Mouse (Mus musculus): ENCODE measurements around the gene Slc13a1.
"Not testable (repeated sequence)": the region's sequence is repeated elsewhere in the genome, so short reads cannot be mapped to it uniquely, and the experiment has no call there.

Slc13a1 gene

DNA sequence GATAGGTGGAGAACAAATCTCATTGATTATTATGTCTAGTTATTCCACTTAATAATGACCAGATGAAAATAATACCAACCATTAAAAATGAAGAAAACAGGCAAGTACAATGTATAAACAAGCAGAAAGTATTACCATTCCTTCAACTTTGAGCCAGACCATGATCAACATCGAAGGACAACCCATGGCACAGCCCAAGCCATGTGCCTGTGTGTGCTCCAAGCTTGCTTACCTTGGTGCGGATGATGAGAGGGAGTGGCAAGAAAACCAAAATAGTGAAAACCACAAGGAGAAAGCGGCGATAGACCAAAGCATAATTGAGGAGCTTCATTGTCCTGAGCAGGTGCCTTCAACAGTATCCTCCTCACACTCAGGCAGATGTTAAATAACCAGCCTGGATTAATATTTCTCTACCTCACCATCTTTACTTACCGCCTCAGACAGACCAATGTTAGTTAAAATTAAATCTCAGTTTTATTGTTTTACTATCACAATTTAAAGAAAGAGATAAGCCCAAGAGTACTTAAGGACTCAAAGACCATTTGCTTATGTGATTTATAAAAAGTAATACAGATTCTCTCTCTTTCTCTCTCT, at the start of gene Slc13a1:
Gene Slc13a1, minus strand, starts transcription at position 359 of the 594 bp plus-strand sequence.
- DNase-seq (ENCODE audit: low read depth, low spot score), result no peak

- DNase-seq (ENCODE audit: low read depth, low spot score), result no peak
Observed at GRCm38 (mm10) chr6:24207866-24208265, 40.0 kb upstream of the Slc13a1 start.

- no peak for DNase-seq (ENCODE audit: low read depth, low spot score)
Observed at GRCm38 (mm10) chr6:24202226-24202625, 34.3 kb upstream of the Slc13a1 start.

DNA sequence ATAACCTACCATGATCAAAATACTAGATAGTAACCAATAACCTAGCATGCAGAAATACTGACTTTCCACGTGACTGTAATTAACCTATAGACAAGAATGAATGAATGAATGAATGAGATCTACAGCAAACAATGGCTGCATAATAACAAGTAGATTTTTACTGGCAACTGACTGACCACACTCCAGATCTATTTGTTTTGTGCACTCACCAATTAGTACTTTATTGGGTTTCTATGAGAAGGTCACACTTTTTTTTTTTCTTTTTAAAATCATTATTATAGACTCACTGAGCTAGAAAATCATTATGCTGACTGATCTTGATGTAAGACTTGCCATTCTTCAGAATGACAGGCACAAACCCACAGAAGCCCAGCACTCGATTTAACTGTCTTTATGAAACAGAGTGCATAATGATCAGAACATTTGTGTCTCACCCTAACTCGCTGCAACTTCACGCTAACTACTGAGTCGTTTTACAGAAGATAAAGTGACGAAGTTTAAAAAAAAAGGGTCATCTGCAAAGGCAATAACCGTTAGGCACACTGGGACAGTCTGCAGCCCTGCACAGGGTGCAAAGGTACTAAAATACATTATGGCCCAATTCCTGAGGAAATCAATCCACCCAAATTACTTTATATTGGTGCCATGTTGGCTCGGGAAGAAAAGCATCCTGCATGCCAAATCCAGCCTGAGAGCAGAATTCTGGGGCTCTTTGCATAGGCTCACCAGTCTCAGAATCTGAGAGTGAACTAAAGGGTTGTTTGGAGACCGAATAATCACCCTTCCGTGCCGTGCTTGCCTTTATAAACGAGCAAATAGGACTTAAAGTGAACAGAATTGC, 33.0 kb upstream of the Slc13a1 start:
- no peak for DNase-seq (ENCODE audit: low read depth, low spot score)

DNA sequence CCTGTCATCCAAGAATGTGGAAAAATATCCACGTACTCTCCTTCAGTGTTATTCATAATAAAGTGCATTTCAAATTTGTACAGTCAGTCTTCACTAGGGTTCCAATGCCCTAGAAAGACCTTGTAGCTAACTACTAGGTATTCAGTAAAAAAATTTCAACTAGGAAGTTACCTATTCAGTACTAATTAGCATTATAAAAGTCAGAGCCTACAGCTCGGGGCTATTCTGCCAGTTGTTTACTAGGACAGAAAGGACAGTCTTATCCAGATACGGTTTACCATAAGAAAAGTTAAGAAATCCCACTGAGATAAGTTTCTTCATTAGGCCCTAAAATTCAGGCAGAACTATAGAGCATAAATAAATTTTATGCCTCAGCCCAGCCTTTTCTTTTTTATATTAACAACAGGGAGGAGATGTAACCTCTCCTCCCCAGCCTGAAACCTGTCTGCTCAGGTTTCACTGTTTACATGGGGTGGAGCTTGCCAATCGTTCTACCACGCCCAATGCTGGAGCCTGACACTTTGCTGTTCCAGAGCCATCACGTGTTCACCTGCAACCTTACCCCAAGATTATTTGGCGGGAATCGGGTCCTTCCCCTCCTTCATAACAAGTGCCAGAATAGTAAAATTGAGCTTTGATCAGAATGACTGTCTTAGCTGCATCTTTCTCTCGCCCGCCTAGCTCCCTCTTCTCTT, 29.8 kb upstream of the Slc13a1 start:
- DNase-seq (ENCODE audit: low read depth, low spot score), result not testable (repeated sequence)

DNA sequence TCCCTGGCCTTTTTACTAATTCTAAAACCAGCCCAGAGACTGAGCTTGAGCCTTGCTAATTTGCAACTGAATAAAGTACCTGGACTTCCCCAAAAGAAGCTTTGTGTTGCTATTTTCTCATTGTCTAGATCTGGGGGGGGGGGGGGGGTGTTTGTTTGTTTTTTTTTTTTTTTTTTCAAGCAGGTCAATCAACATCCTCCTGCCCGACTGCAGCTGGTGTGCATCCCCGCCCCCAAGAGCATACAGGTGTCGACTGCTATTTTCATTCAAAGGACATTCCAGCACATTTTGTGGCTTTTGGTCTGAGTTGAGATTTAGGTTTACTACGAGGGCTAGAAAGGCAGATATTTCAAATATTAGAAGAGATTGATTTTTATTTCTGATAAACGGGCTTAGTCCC, 28.5 kb upstream of the Slc13a1 start:
- not testable (repeated sequence) for DNase-seq (ENCODE audit: low read depth, low spot score)

DNA sequence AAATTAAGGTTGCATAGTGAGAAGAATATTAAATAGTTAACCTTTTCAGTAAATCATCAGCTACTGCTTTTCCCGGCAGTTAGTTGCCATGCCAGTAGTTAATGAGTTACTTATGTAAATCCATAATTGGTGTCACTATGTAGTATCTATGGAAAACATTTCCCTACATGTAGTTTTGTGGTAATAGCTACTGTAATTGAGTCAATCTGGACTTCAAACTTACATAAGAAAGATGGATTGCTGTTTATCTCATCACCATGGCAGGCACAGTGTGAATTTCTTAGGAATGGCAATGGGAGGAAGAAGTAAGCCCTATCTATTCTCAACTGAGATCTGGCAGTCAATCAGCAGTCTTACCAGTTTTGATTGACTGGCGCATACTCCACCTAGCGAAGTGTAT, 15.5 kb upstream of the Slc13a1 start:
- DNase-seq (ENCODE audit: low read depth, low spot score), result no peak

DNA sequence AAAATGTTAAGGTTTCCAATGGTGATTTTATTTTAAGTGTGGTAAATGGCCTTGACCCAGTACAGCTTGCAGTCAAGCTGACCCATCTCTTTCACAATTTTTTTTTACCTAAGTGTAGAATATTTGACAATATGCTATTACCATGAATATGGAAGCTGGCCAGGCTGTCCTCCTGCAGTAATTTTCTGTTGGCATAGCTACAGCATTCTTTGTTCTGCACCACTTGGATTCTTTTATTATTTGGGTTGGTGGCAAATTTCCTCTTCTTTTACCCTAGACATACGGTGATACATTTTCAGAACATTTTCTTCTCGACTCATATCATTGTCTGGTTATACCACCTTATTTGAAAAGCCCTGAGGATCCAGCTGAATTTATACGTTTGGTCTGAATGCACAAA, 7.5 kb upstream of the Slc13a1 start:
- no peak for DNase-seq (ENCODE audit: low read depth, low spot score)

GRCm38 (mm10) chr6:24173951-24174350, 6.1 kb upstream of the Slc13a1 start:
- DNase-seq (ENCODE audit: low read depth, low spot score), result no peak

DNA sequence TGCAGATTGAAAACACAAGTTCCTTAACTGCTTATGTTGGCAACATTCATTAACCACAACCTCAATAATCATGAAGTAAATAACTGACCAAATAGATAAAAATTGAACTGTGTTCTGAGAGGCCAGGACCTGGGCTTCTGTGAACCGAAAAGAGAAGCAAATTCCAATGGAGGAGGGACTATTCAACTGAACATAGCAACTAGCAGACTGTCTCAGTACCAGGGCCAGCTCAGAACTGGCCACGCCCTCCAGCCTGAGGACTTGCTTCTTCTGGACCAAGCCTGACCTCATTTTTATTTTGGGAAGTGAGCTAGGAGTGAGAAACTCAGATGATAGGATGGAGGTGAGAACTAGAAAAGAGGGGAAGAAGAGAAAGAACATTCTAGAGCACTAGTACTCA, 4.8 kb upstream of the Slc13a1 start:
- no peak for DNase-seq (ENCODE audit: low read depth, low spot score)

- DNase-seq (ENCODE audit: low read depth, low spot score), result no peak
Observed at GRCm38 (mm10) chr6:24166772-24167171, 1.1 kb downstream of the Slc13a1 start.

DNA sequence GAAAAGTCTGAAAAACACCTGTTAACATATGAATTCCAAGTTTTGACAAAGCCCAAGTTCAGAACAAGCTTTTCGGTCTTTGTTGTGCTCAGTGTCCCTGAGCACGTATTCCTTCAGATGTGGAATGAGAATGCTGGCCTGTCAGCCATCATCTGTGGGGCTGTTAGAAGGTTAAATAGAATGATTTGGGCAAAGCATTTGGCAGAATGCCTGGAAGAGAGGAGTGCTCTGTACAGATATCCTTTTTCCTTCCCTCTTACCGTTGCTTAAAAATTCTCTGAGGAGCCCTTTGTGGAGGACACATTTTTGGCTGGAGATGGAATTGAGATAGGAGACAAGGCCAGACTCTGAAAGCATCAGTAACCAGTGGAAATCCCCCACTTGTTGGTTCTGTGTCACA, 2.6 kb downstream of the Slc13a1 start:
- no peak for DNase-seq (ENCODE audit: low read depth, low spot score)

DNA sequence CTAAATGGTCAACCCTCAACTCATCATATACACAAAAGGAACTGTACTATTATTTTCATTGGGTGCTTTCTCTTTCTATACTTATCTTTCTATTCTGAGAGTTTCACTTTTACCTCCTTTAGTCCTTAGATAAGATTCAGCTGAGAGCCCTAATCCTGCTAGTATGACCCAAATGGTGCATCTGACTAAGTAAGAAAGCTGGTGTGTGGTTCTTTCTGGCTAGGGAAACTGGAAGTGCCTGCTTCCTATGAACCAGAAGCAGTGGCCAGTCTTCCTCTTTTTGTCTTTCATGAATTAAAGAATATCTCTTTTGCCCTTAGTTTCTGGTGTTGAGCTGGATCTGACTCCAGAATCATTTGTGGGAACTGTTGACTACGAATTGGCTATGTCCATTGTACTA, 8.1 kb downstream of the Slc13a1 start:
- no peak for DNase-seq (ENCODE audit: low read depth, low spot score)

DNA sequence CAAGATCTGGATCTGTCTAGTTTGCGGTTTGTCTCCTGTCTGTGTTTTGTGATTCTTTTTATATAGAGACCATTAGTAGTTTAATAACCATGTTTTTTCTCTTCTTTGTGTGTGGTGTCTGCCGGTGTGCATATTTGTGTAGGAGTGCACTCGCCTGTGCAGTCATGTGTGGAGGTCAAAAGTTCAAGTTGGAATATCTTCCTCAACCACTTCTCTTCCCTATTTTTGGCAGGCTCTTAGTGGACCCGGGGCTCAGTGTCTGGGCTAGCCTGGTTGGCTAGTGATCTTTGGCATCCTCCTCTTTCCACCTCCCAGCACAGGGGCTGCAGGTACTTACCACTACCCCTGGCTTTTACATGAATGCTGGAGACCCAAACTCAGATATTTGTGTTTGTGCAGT, 13.0 kb downstream of the Slc13a1 start:
- no peak for DNase-seq (ENCODE audit: low read depth, low spot score)

DNA sequence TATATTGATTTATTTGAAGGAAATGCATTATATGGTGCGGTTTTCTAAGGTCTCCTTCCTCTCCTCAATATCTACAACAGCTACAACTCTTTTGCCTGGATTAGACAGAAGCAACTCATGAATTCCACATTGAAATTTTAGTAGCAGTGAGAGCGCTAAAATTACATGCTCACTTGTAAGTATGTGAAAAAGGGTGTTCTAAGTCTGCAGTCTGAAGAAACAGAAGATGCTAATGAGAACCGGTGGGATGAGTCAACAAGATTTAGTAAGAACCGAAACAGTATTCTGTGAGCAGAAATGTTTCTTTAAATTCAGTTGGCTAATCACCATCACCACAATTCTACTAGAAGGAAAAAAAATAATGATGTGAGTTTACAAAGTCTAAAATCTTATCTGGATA, 34.9 kb downstream of the Slc13a1 start:
- no peak for DNase-seq (ENCODE audit: low read depth, low spot score)

DNA sequence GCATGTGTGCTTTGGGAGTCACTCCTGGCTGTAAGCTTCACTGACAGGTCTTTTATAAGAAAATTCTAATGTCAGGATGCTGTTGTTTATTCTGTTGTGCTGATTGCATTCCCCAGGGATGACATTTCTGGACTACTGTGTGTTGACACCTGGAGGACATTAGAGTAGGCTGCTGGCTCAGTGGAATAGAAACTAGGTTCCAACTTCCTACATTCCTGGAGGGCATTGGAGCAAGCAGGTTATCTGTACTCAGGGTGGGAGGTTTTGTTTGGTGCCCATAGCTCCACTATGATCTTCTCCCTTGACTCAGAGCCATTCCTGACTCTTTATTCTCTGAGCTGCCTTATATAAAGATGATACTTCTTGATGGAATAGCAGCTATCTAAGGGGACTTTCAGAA, 45.3 kb downstream of the Slc13a1 start:
- DNase-seq (ENCODE audit: low read depth, low spot score), result peak; percentile 9

GRCm38 (mm10) chr6:24111614-24112013, 56.3 kb downstream of the Slc13a1 start:
- no peak for DNase-seq (ENCODE audit: low read depth, low spot score)

DNA sequence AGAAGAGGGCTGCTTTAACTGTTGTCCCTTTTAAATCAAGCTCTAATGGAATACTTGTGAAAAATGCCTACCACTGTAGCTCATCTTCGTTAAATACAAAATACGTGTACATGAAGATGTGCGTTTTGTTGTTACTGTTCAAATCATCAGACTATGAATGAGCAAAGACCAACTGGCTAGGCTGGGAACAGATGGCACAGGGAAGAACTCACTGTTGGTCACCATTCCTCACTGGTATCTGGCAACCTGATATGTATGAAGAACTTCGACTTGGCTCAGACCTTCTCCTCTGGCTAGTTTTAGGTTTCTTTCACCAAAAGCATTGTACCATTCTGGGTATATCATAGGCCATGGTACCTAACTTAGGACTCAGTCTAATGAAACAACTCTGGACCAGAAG, 59.4 kb downstream of the Slc13a1 start:
- DNase-seq (ENCODE audit: low read depth, low spot score), result no peak

DNA sequence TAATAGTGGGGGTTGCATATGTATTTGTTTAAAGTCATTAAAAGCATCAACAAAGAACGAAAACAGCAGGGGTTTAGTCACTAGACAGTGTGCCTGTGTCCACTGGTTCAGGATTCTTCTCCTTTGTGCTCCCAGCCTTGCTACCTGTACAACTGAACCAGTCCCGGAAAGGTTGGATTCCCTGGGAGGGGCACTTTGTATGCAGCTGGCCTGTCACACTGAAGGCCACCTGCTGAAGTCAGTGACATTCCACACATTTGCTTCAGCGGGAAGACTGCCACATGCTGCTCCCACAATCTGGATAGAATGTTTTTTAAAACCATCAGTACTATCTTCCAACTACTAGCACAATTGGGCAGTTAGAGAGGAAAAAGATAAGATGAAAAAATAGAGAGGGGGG, 61.7 kb downstream of the Slc13a1 start:
- DNase-seq (ENCODE audit: low read depth, low spot score), result peak; percentile 4

DNA sequence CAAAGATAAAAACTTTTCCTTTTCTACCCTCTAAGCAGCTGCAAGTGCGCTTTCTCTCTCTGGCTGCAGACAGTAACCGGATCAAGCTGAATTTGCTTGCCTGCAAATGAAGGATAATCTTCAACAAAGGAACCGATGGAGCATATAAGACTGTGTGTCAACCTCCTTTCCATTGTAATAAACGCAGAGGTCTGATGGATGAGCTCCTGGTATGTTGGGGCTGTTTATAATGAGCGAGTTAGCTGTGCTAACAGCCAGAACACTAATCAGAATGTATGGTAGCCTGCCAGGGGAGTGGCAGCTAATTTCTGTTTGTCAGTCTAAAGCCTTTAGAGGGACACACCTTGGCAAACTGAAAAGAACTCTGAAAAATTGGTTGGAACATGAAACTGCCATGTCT, 62.2 kb downstream of the Slc13a1 start:
- peak; percentile 48 for DNase-seq (ENCODE audit: low read depth, low spot score)

- no peak for DNase-seq (ENCODE audit: low read depth, low spot score)
Observed at GRCm38 (mm10) chr6:24101281-24101680, 66.6 kb downstream of the Slc13a1 start.

GRCm38 (mm10) chr6:24100705-24101104, 67.2 kb downstream of the Slc13a1 start:
- peak; percentile 11 for DNase-seq (ENCODE audit: low read depth, low spot score)

- no peak for DNase-seq (ENCODE audit: low read depth, low spot score)
Observed at GRCm38 (mm10) chr6:24097400-24097799, 70.5 kb downstream of the Slc13a1 start.

Data from mesoderm, embryonic 11.5 days (tissue).